Mouse (Mus musculus): ENCODE data around the gene Spaca6. TPM values are rescaled to one million over a fixed set of nuclear protein-coding genes. Genes with fewer than 3 reads are reported as not detected.

The Spaca6 gene
- total RNA-seq, 2 experiments from 2014 or later: 64.4 to 80.9 TPM

Small RNAs within 50 kb of the gene (microRNA-seq; reads per million reads assigned to microRNA genes)
- gene Gm25927: 0 reads per million in 2 experiments
- 17,736 to 18,110 reads per million in 2 experiments for gene Mir125a
- 4,420 to 10,326 reads per million in 2 experiments for gene Mir99b
- 0 reads per million in 2 experiments for gene Mirlet7e

Other genes starting within 250 kb of the Spaca6 start
- gene Lnpep, start 202.1 kb upstream of the Spaca6 start, total RNA-seq (2021): 10 to 100 TPM; 98.8 TPM
- not detected for gene Vmn2r90, start 123.4 kb upstream of the Spaca6 start, total RNA-seq (2021)
- under 1 TPM; 0.20 to 0.67 TPM for gene Has1, start 28.0 kb downstream of the Spaca6 start, total RNA-seq (2021)
- not detected for gene Fpr1, start 56.8 kb downstream of the Spaca6 start, total RNA-seq (2021)
- gene Fpr2, start 60.7 kb downstream of the Spaca6 start, total RNA-seq (2021): not detected
- gene Fpr3, start 60.7 kb downstream of the Spaca6 start, total RNA-seq (2021): not detected
- gene Fpr-rs4, start 194.6 kb downstream of the Spaca6 start, total RNA-seq (2021): not detected
- under 1 TPM in 1 of 2 experiments, not detected in 1; 0.05 TPM for gene Vmn2r124, start 222.3 kb downstream of the Spaca6 start, total RNA-seq (2021)